Mouse (Mus musculus) forebrain, embryonic 16.5 days (tissue): Measurements from ENCODE around the gene Atmin. TPM values are rescaled to one million over a fixed set of nuclear protein-coding genes. Genes with fewer than 3 reads are reported as not detected.

ENCODE experiments used
- polyA plus RNA-seq: library from polyadenylated mRNA; unstranded; fragments of >200 nt; fragmentation: Nextera tagmentation; extraction: Ambion mirVana; gene quantifications from 2 replicates; pipeline ENCODE4 v1.2.1, GENCODE M21; 2015

Gene Atmin
- polyA plus RNA-seq, 1 experiment from 2014 or later: 19.1 TPM

Other genes with a start within 250 kb of the Atmin start
- gene Cdyl2, start 210.4 kb upstream of the Atmin start, polyA plus RNA-seq: 8.6 and 8.9 TPM in 2 replicates
- gene Cmc2, start 21.9 kb upstream of the Atmin start, polyA plus RNA-seq: 28.6 and 30.8 TPM in 2 replicates
- gene Cenpn, start 21.7 kb upstream of the Atmin start, polyA plus RNA-seq: 13.5 and 15.2 TPM in 2 replicates
- gene 1700030J22Rik, start 35.6 kb downstream of the Atmin start, polyA plus RNA-seq: 6.1 and 6.8 TPM in 2 replicates
- gene Gcsh, start 50.1 kb downstream of the Atmin start, polyA plus RNA-seq: 75.4 and 81.4 TPM in 2 replicates
- not detected in 2 replicates for gene Pkd1l2, start 139.1 kb downstream of the Atmin start, polyA plus RNA-seq
- 0.11 TPM in 1 of 2 replicates, not detected in the other for gene Bco1, start 152.5 kb downstream of the Atmin start, polyA plus RNA-seq
- gene Gan, start 214.7 kb downstream of the Atmin start, polyA plus RNA-seq: 3.5 and 3.7 TPM in 2 replicates